Mouse (Mus musculus) liver, embryonic 14.5 days (tissue): ENCODE results near the gene Fam221b. TPM values are rescaled to one million over a fixed set of nuclear protein-coding genes. Genes with fewer than 3 reads are reported as not detected.

Experiments used
- ATAC-seq: fragments of 200-750 bp; cut with Nextera tagmentation; 2 replicates; pipeline ENCODE4 v1.8.0; 2017; ENCODE audit warnings: moderate number of reproducible peaks, mild to moderate bottlenecking, moderate library complexity; ENCODE audit not compliant: insufficient read depth
- DNase-seq, 3 experiments: peaks; one replicate each; pipeline ENCODE4 v3.0.0-alpha.2; 2012 to 2013; ENCODE audit warnings: low read depth in 3 of 3, low spot score in 3 of 3
- H3K27ac ChIP-seq: fragments of 300-500 bp; sonication (generic); 2 replicates; pipeline ENCODE4 v1.5.1; 2014; ENCODE audit warnings: moderate library complexity, mild to moderate bottlenecking, control low read depth, inconsistent platforms
- H3K27me3 ChIP-seq: fragments of 300-500 bp; sonication (generic); 2 replicates; pipeline ENCODE4 v1.6.1; 2014; ENCODE audit warnings: mild to moderate bottlenecking, low read length, moderate library complexity; ENCODE audit not compliant: control insufficient read depth, insufficient read depth
- H3K36me3 ChIP-seq: fragments of 300-500 bp; sonication (generic); replicated peaks from 2 replicates; pipeline ENCODE4 v1.6.1; 2014; ENCODE audit warnings: low read depth; ENCODE audit not compliant: control insufficient read depth, insufficient read depth
- H3K4me1 ChIP-seq, 2 experiments: fragments of 200-500 bp in 1 of 2; fragments of 300-500 bp in 1 of 2; sonication (generic) in 1 of 2; replicated peaks; 2 replicates each; pipeline ENCODE4 v1.6.1; 2012 to 2014; ENCODE audit warnings: antibody characterized with exemption in 1 of 2, inconsistent platforms in 1 of 2, low read length in 1 of 2; ENCODE audit not compliant: control insufficient read depth in 2 of 2, insufficient read depth in 2 of 2
- H3K4me2 ChIP-seq: fragments of 300-500 bp; sonication (generic); 2 replicates; pipeline ENCODE4 v1.6.1; 2014; ENCODE audit warnings: low read depth, mild to moderate bottlenecking, control low read depth, moderate library complexity
- H3K4me3 ChIP-seq, 2 experiments: fragments of 200-500 bp in 1 of 2; fragments of 300-500 bp in 1 of 2; sonication (generic) in 1 of 2; 2 replicates each; pipeline ENCODE4 v1.5.1; 2012 to 2014; ENCODE audit warnings: low read depth in 2 of 2, low read length in 2 of 2, mild to moderate bottlenecking in 2 of 2, control low read depth in 1 of 2, inconsistent platforms in 1 of 2, moderate library complexity in 1 of 2; ENCODE audit not compliant: insufficient read depth in 1 of 2
- H3K9ac ChIP-seq: fragments of 300-500 bp; sonication (generic); replicated peaks from 2 replicates; pipeline ENCODE4 v1.6.1; 2014; ENCODE audit warnings: mild to moderate bottlenecking, control low read depth, moderate library complexity
- H3K9me3 ChIP-seq: fragments of 300-500 bp; sonication (generic); 2 replicates; pipeline ENCODE4 v1.6.1; 2016; ENCODE audit warnings: low read length, mixed read lengths; ENCODE audit not compliant: control insufficient read depth
- CTCF ChIP-seq: IDR thresholded peaks from 2 replicates; pipeline ENCODE4 v1.5.1; 2016; ENCODE audit warnings: antibody characterized with exemption, low read depth, control low read depth
- EP300 ChIP-seq: IDR thresholded peaks from 2 replicates; pipeline ENCODE4 v1.6.1; 2016; ENCODE audit warnings: antibody characterized with exemption, low read depth
- WGBS: fragments of 180-500 bp; shearing (Covaris S2); extraction: QIAGEN DNeasy Blood & Tissue Kit; methylation state at CpG from one replicate; pipeline ENCODE4 v1.1.7; 2014; ENCODE audit not compliant: insufficient replicate concordance; 5-methylcytosine and 5-hydroxymethylcytosine counted together
- polyA plus RNA-seq, 2 experiments: library from polyadenylated mRNA; depleted of rRNA in 1 of 2; stranded (reverse) in 1 of 2; unstranded in 1 of 2; fragments of >200 nt; fragmentation: Nextera tagmentation in 1 of 2; extraction: Ambion mirVana in 1 of 2; gene quantifications; 2 replicates each; pipeline versions ENCODE4 v1.2.1 to v1.2.3; 2012 to 2014

The Fam221b gene
- polyA plus RNA-seq, 2 experiments = 0.02 to 1.7 TPM

- no peak for DNase-seq
- no peak for TF ChIP-seq CTCF
- no peak for TF ChIP-seq EP300
- Histone ChIP-seq H3K36me3 (no peaks in the 10 kb centered on the region), H3K9me3 (no peaks in the 10 kb centered on the region), H3K27ac (no peak overlapping the region), H3K9ac (no peak overlapping the region), H3K4me2 (no peak overlapping the region), H3K4me3 (no peak overlapping the region), H3K4me1 (no peaks in the 10 kb centered on the region), H3K27me3 (peaks cover 11% of the 10 kb centered on the region)
- WGBS = 64% methylated on average over 6 of the region's 6 CpGs
- ATAC-seq = no peak
These were observed 32.2 kb downstream of the Fam221b start for GRCm38 (mm10) chr4:43636751-43637150.

GRCm38 (mm10) chr4:43634621-43635374 is 34.1 kb downstream of the Fam221b start:
- WGBS = 66% methylated on average over 7 of the region's 7 CpGs

DNA sequence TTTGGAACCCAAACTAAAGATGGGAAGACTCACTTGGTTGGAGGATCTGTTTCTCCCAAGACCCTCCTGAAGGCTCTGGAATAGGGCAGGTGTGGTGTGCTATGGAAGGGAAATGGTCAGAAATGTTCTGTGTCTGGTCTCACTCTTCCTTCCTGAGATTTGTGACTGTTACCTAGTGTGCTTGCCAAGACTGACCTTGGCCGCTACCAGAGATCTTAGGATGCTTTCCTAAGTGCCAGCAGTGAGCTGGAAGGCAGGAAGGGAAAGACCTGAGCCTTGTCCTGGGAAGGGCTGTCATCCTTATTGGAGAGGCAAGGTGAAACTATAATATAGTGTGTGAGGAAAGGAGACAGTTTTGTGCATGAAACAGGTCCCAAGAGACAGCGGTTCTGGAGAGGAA is 35.2 kb downstream of the Fam221b start:
- Histone ChIP-seq H3K36me3 (no peaks in the 10 kb centered on the region), H3K27me3 (peaks cover 26% of the 10 kb centered on the region), H3K9ac (no peak overlapping the region), H3K27ac (no peak overlapping the region), H3K4me3 (no peak overlapping the region), H3K4me2 (no peak overlapping the region), H3K4me1 (peaks cover 0 to 7% of the 10 kb centered on the region in 2 experiments; a peak in 1 of 4 replicates), H3K9me3 (no peaks in the 10 kb centered on the region)
- no peak for ATAC-seq
- DNase-seq = no peak
- no peak for TF ChIP-seq EP300
- TF ChIP-seq CTCF = no peak
- 73% methylated on average over 2 of the region's 2 CpGs for WGBS

More at GRCm38 (mm10) chr4:43634621-43635374, 34.1 kb downstream of the Fam221b start:
- no peak overlapping the region for H3K27ac ChIP-seq
- ATAC-seq (no peak), DNase-seq (no peak)
- no peak overlapping the region for H3K9ac ChIP-seq
- H3K9me3 ChIP-seq = no peaks in the 10 kb centered on the region
- peaks cover 0 to 3% of the 10 kb centered on the region in 2 experiments; a peak in 1 of 4 replicates for H3K4me1 ChIP-seq
- H3K27me3 ChIP-seq = peaks cover 26% of the 10 kb centered on the region
- H3K36me3 ChIP-seq = no peaks in the 10 kb centered on the region
- H3K4me2 ChIP-seq = no peak overlapping the region
- no peak for TF ChIP-seq CTCF
- TF ChIP-seq EP300 = no peak
- no peak overlapping the region for H3K4me3 ChIP-seq

GRCm38 (mm10) chr4:43633296-43633695 is 35.6 kb downstream of the Fam221b start:
- no peaks in the 10 kb centered on the region for H3K36me3 ChIP-seq
- TF ChIP-seq EP300 (no peak), CTCF (no peak)
- no peak overlapping the region for H3K9ac ChIP-seq
- H3K27me3 ChIP-seq = peaks cover 26% of the 10 kb centered on the region
- no peak overlapping the region for H3K4me3 ChIP-seq
- H3K27ac ChIP-seq = no peak overlapping the region
- H3K4me2 ChIP-seq = no peak overlapping the region
- DNase-seq (no peak), ATAC-seq (no peak)
- 69% methylated on average over 8 of the region's 8 CpGs for WGBS
- peaks cover 0 to 7% of the 10 kb centered on the region in 2 experiments; a peak in 1 of 4 replicates for H3K4me1 ChIP-seq
- H3K9me3 ChIP-seq = no peaks in the 10 kb centered on the region

GRCm38 (mm10) chr4:43631956-43632920 is 36.7 kb downstream of the Fam221b start:
- DNase-seq = no peak

More at GRCm38 (mm10) chr4:43631956-43632920, 36.7 kb downstream of the Fam221b start:
- no peak for ATAC-seq
- Histone ChIP-seq H3K36me3 (no peaks in the 10 kb centered on the region), H3K4me3 (peak overlapping the region; percentile 37 to 55; a peak in 3 of 4 replicates), H3K27me3 (peaks cover 26% of the 10 kb centered on the region), H3K27ac (no peak overlapping the region), H3K4me2 (peak overlapping the region; percentile 68), H3K9me3 (no peaks in the 10 kb centered on the region), H3K4me1 (peaks cover 0 to 7% of the 10 kb centered on the region in 2 experiments; a peak in 1 of 4 replicates), H3K9ac (no peak overlapping the region)
- TF ChIP-seq CTCF (no peak), EP300 (no peak)
- WGBS = 59% methylated on average over 42 of the region's 42 CpGs
